Mouse (Mus musculus): ENCODE measurements at regions not wholly inside any gene's neighbourhood (a gene's known extent, or its start where the extent isn't known, plus 50 kb on each side); places are given as distances from the start of the nearest gene placed in this dataset.

- intact Hi-C loops (cut with DNase I), result no loop called here
- DNase-seq, result no peak
Observed at GRCm38 (mm10) chr1:51551624-51552023, 73.4 kb upstream of the Nabp1 start.

GRCm38 (mm10) chr1:51542801-51543200 lies 64.6 kb upstream of the Nabp1 start:
- no peak for DNase-seq
- intact Hi-C loops (cut with DNase I), result no loop called here

- no peak for DNase-seq
- intact Hi-C loops (cut with DNase I), result no loop called here
Observed at GRCm38 (mm10) chr1:51539634-51540033, 61.4 kb upstream of the Nabp1 start.

- intact Hi-C loops (cut with DNase I), result no loop called here
- DNase-seq, result no peak
Observed at GRCm38 (mm10) chr1:51538836-51539235, 60.6 kb upstream of the Nabp1 start.

- intact Hi-C loops (cut with DNase I), result no loop called here
- no peak for DNase-seq
Observed at GRCm38 (mm10) chr1:51537765-51538360, 59.6 kb upstream of the Nabp1 start.

GRCm38 (mm10) chr1:51536076-51536475 lies 57.9 kb upstream of the Nabp1 start:
- intact Hi-C loops (cut with DNase I), result no loop called here
- no peak for DNase-seq

- intact Hi-C loops (cut with DNase I), result no loop called here
- no peak for DNase-seq
Observed at GRCm38 (mm10) chr1:51535414-51535813, 57.2 kb upstream of the Nabp1 start.

GRCm38 (mm10) chr1:51531360-51531759 lies 53.1 kb upstream of the Nabp1 start:
- peak in 1 of 2 experiments; percentile 29 for DNase-seq
- intact Hi-C loops (cut with DNase I), result loop anchor here (5.0 kb wide), 1 partner anchor 54 kb away; the partner anchor contains the start of gene Nabp1

- intact Hi-C loops (cut with DNase I), result loop anchor here (5.0 kb wide), 1 partner anchor 53 kb away; the partner anchor contains the start of gene Nabp1
- DNase-seq, result no peak
Observed at GRCm38 (mm10) chr1:51530191-51530926, 52.1 kb upstream of the Nabp1 start.

- DNase-seq, result no peak
- intact Hi-C loops (cut with DNase I), result loop anchor here (5.0 kb wide), 1 partner anchor 52 kb away; the partner anchor contains the start of gene Nabp1
Observed at GRCm38 (mm10) chr1:51529653-51530052, 51.4 kb upstream of the Nabp1 start.

- intact Hi-C loops (cut with DNase I), result no loop called here
- DNase-seq, result no peak
Observed at GRCm38 (mm10) chr1:51528671-51529070, 50.4 kb upstream of the Nabp1 start.
